Mouse (Mus musculus): ENCODE measurements around the gene Cenpo. TPM values are rescaled to one million over a fixed set of nuclear protein-coding genes. Genes with fewer than 3 reads are reported as not detected.

The Cenpo gene
- total and polyA plus RNA-seq, 3 experiments = 19.3 to 32.7 (median 25.4) TPM

- Histone ChIP-seq H3K36me3 (replicated peaks in 1 of 2; ENCODE audit: control insufficient read depth in 1 of 2, insufficient read depth in 1 of 2, low read length in 1 of 2) (peaks cover 6 to 26% of the 10 kb centered on the region in 2 experiments), H3K27ac (ENCODE audit: insufficient read depth, low read depth) (no peak overlapping the region), H3K79me2 (replicated peaks; ENCODE audit: control insufficient read depth, extremely low read depth, insufficient read depth, poor library complexity, severe bottlenecking) (no peaks in the 10 kb centered on the region), H3K4me2 (ENCODE audit: insufficient read depth, low read depth, poor library complexity, severe bottlenecking) (no peak overlapping the region), H3K9ac (ENCODE audit: insufficient read depth, low read depth) (no peak overlapping the region), H3K27me3 (replicated peaks) (no peaks in the 10 kb centered on the region), H3K9me3 (replicated peaks; ENCODE audit: low read length) (no peaks in the 10 kb centered on the region), H3K4me1 (ENCODE audit: control insufficient read depth in 1 of 2, insufficient read depth in 2 of 2) (no peaks in the 10 kb centered on the region), H3K4me3 (replicated peaks in 1 of 3; ENCODE audit: low read depth in 2 of 3, low read length in 2 of 3, poor library complexity in 1 of 3) (no peak overlapping the region)
- DNase-seq (ENCODE audit: extremely low read depth) = no peak
- dilution Hi-C loops (cut with MboI; ENCODE audit: extremely low pct_ligation_motif_present, extremely low pct_unique_long_range_greater_than_20kb, low sequenced_read_pairs) = no loop called here
- in situ Hi-C loops (cut with MboI; ENCODE audit: low pct_ligation_motif_present, low pct_unique_long_range_greater_than_20kb, low sequenced_read_pairs) = loop anchor here (25.0 kb wide), 2 partner anchors 288 to 588 kb away; partner anchors contain the start of genes Fkbp1b and Wdcp
- TF ChIP-seq HCFC1 (IDR thresholded peaks at IDR 0.05; ENCODE audit: low read depth, low read length) = no peak
- no peak for TF ChIP-seq ZC3H11A (IDR thresholded peaks at IDR 0.05; ENCODE audit: low read depth, low read length)
- no peak for TF ChIP-seq TCF12 (IDR thresholded peaks at IDR 0.05; ENCODE audit: low read depth, low read length)
- no peak for TF ChIP-seq TBP (conservative IDR thresholded peaks at IDR 0.05; ENCODE audit: low read depth, low read length)
- TF ChIP-seq MXI1 (IDR thresholded peaks at IDR 0.05; ENCODE audit: low read depth, low read length) = no peak
- TF ChIP-seq ZMIZ1 (IDR thresholded peaks at IDR 0.05; ENCODE audit: low read depth, low read length) = no peak
- no peak for TF ChIP-seq NELFE (IDR thresholded peaks at IDR 0.05; ENCODE audit: low read depth, low read length)
- TF ChIP-seq MAFK (IDR thresholded peaks at IDR 0.05; ENCODE audit: insufficient replicate concordance, low read length) = no peak
These were observed 15.7 kb upstream of the Cenpo start for GRCm38 (mm10) chr12:4249786-4250185.

GRCm38 (mm10) chr12:4245742-4246141 is 11.6 kb upstream of the Cenpo start:
- Histone ChIP-seq H3K79me2 (replicated peaks; ENCODE audit: control insufficient read depth, extremely low read depth, insufficient read depth, poor library complexity, severe bottlenecking) (no peaks in the 10 kb centered on the region), H3K9ac (ENCODE audit: insufficient read depth, low read depth) (no peak overlapping the region), H3K4me1 (ENCODE audit: control insufficient read depth in 1 of 2, insufficient read depth in 2 of 2) (no peaks in the 10 kb centered on the region), H3K36me3 (replicated peaks in 1 of 2; ENCODE audit: control insufficient read depth in 1 of 2, insufficient read depth in 1 of 2, low read length in 1 of 2) (peaks cover 0 to 14% of the 10 kb centered on the region in 2 experiments), H3K4me2 (ENCODE audit: insufficient read depth, low read depth, poor library complexity, severe bottlenecking) (no peak overlapping the region), H3K27ac (ENCODE audit: insufficient read depth, low read depth) (no peak overlapping the region), H3K9me3 (replicated peaks; ENCODE audit: low read length) (no peaks in the 10 kb centered on the region), H3K4me3 (replicated peaks in 1 of 3; ENCODE audit: low read depth in 2 of 3, low read length in 2 of 3, poor library complexity in 1 of 3) (no peak overlapping the region), H3K27me3 (replicated peaks) (no peaks in the 10 kb centered on the region)
- no peak for TF ChIP-seq RAD21 (IDR thresholded peaks at IDR 0.05; ENCODE audit: low read depth, low read length)
- no peak for TF ChIP-seq IRF4 (IDR thresholded peaks at IDR 0.05; ENCODE audit: low read depth, low read length)
- TF ChIP-seq EP300 (IDR thresholded peaks at IDR 0.05; ENCODE audit: low read length) = no peak
- no peak for TF ChIP-seq ZC3H11A (IDR thresholded peaks at IDR 0.05; ENCODE audit: low read depth, low read length)
- TF ChIP-seq MAZ (IDR thresholded peaks at IDR 0.05; ENCODE audit: low read depth, low read length) = no peak
- no peak for TF ChIP-seq RCOR1 (conservative IDR thresholded peaks at IDR 0.05; ENCODE audit: low read depth, low read length)
- TF ChIP-seq POLR2A (IDR thresholded peaks at IDR 0.05; ENCODE audit: low read depth, low read length) = no peak
- TF ChIP-seq SIN3A (IDR thresholded peaks at IDR 0.05; ENCODE audit: low read length) = no peak
- no peak for TF ChIP-seq ELF1 (IDR thresholded peaks at IDR 0.05; ENCODE audit: low read depth, low read length)
- no peak for DNase-seq (ENCODE audit: extremely low read depth)
- in situ Hi-C loops (cut with MboI; ENCODE audit: low pct_ligation_motif_present, low pct_unique_long_range_greater_than_20kb, low sequenced_read_pairs) = loop anchor here (25.0 kb wide), 2 partner anchors 292 to 592 kb away; partner anchors contain the start of genes Fkbp1b and Wdcp
- dilution Hi-C loops (cut with MboI; ENCODE audit: extremely low pct_ligation_motif_present, extremely low pct_unique_long_range_greater_than_20kb, low sequenced_read_pairs) = no loop called here

All from CH12.LX (cell line).